8 mouse cellular contexts compared by ENCODE assay signal in genomic region chr4:41134935-41135710, GRCm38 (mm10). TPM values are rescaled to one million over a fixed set of nuclear protein-coding genes. Genes with fewer than 3 reads are reported as not detected.
DNase-seq lines count a peak whose midpoint lies in the region; ATAC-seq and TF ChIP-seq lines count a peak whose summit lies in the region.

No protein-coding gene starts in this region.

- H3K4me3 ChIP-seq in forebrain, embryonic 14.5 days (ENCODE audit: low read depth, low read length): peak overlapping the region; percentile 95
- H3K4me3 ChIP-seq in layer of hippocampus, adult 2 months: peak overlapping the region; percentile 82
- peak overlapping the region; percentile 69 for H3K4me3 ChIP-seq in lung, embryonic 15.5 days
- H3K4me3 ChIP-seq in thymus, adult 2 months (ENCODE audit: control insufficient read depth, insufficient read depth, low read length): peak overlapping the region; percentile 98

- no peak for TF ChIP-seq POLR2A in thymus, adult 2 months (IDR thresholded peaks at IDR 0.05; ENCODE audit: control insufficient read depth, extremely low read depth, insufficient read depth, low read length, poor library complexity)

- no peaks in the 10 kb centered on the region for H3K9me3 ChIP-seq in forebrain, embryonic 14.5 days (replicated peaks; ENCODE audit: control insufficient read depth, low read length)
- no peaks in the 10 kb centered on the region for H3K9me3 ChIP-seq in lung, embryonic 15.5 days

- intact Hi-C loops in heart, postnatal 14 days (cut with DNase I): loop anchor here (5.0 kb wide), 1 partner anchor 152 kb away; no protein-coding TSS in a partner anchor

- H3K4me2 ChIP-seq in forebrain, embryonic 14.5 days (ENCODE audit: low read length): peak overlapping the region; percentile 73
- H3K4me2 ChIP-seq in lung, embryonic 15.5 days: peak overlapping the region; percentile 70

- peak; percentile 87 for DNase-seq in ES-CJ7 (ENCODE audit: low read depth, low spot score)
- DNase-seq in forebrain, embryonic 14.5 days (ENCODE audit: low spot score): peak; percentile 93
- peak; percentile 81 to 88 for DNase-seq in heart, postnatal 14 days
- peak; percentile 52 to 55 for DNase-seq in layer of hippocampus, adult 2 months (ENCODE audit: low spot score in 2 of 2)
- DNase-seq in ovary, adult 18-20 months (ENCODE audit: low spot score): peak; percentile 67
- DNase-seq in thymus, adult 2 months: peak; percentile 81

- H3K27ac ChIP-seq in forebrain, embryonic 14.5 days (ENCODE audit: low read depth, low read length): peak overlapping the region; percentile 99
- peak overlapping the region; percentile 96 for H3K27ac ChIP-seq in layer of hippocampus, adult 2 months
- H3K27ac ChIP-seq in lung, embryonic 15.5 days: peak overlapping the region; percentile 99
- H3K27ac ChIP-seq in thymus, adult 2 months (ENCODE audit: control insufficient read depth, insufficient read depth, low read length): peak overlapping the region; percentile 82

- WGBS in forebrain, embryonic 14.5 days: under 1% methylated on average over 23 of the region's 70 CpGs
- 1% methylated on average over 43 of the region's 70 CpGs for WGBS in lung, embryonic 15.5 days
- 1% methylated on average over 43 of the region's 70 CpGs for WGBS in thymus, adult 2 months

- H3K36me3 ChIP-seq in forebrain, embryonic 14.5 days (ENCODE audit: control insufficient read depth, insufficient read depth, low read length): no peaks in the 10 kb centered on the region
- H3K36me3 ChIP-seq in lung, embryonic 15.5 days: 0 out of 2 replicates have a peak, but pooled peaks cover 6% of the 10 kb centered on the region
- no peaks in the 10 kb centered on the region for H3K36me3 ChIP-seq in thymus, adult 2 months (ENCODE audit: control insufficient read depth, insufficient read depth, low read length)

- H3K9ac ChIP-seq in forebrain, embryonic 14.5 days (ENCODE audit: low read length): peak overlapping the region; percentile 99
- peak overlapping the region; percentile 98 for H3K9ac ChIP-seq in lung, embryonic 15.5 days

- H3K4me1 ChIP-seq in forebrain, embryonic 14.5 days (ENCODE audit: control insufficient read depth, insufficient read depth, low read length): 0 out of 2 replicates have a peak, but pooled peaks cover 3% of the 10 kb centered on the region
- H3K4me1 ChIP-seq in lung, embryonic 15.5 days: peaks cover 15% of the 10 kb centered on the region
- peaks cover 6% of the 10 kb centered on the region for H3K4me1 ChIP-seq in thymus, adult 2 months (replicated peaks; ENCODE audit: control insufficient read depth, insufficient read depth, low read length)

- TF ChIP-seq CTCF in layer of hippocampus, adult 2 months (conservative IDR thresholded peaks at IDR 0.05): no peak
- peak; percentile 35; the same call in 1 of the 2 replicates for TF ChIP-seq CTCF in thymus, adult 2 months (IDR thresholded peaks at IDR 0.05; ENCODE audit: borderline replicate concordance, control insufficient read depth, extremely low read depth, insufficient read depth, low read length, poor library complexity)

- no peaks in the 10 kb centered on the region for H3K27me3 ChIP-seq in forebrain, embryonic 14.5 days (replicated peaks; ENCODE audit: control insufficient read depth, insufficient read depth, low read length)
- no peaks in the 10 kb centered on the region for H3K27me3 ChIP-seq in lung, embryonic 15.5 days
- H3K27me3 ChIP-seq in thymus, adult 2 months (ENCODE audit: control insufficient read depth, insufficient read depth, low read length): no peaks in the 10 kb centered on the region

- ATAC-seq in cerebellum, adult (ENCODE audit: insufficient number of reproducible peaks, low FRiP score, low TSS enrichment): peak; percentile 67
- peak; percentile 94 for ATAC-seq in forebrain, embryonic 14.5 days
- peak; percentile 96 for ATAC-seq in lung, embryonic 15.5 days (ENCODE audit: borderline replicate concordance, extremely low read depth, low FRiP score, low TSS enrichment)

RNA-seq across cellular contexts. Expression of gene Ube2r2, which starts 0.4 kb away (rescaled TPM):
- polyA plus RNA-seq in forebrain, embryonic 14.5 days (2014; fragmentation: Nextera tagmentation; extraction: Ambion mirVana): 63.2 and 74.3 TPM in 2 replicates
- 100 to 1,000 TPM; 121 to 132 TPM for total RNA-seq in heart, postnatal 14 days (2021)
- total RNA-seq in layer of hippocampus, adult 2 months (2021): 10 to 100 TPM; 77.3 to 81.1 TPM
- 75.3 and 82.0 TPM in 2 replicates for polyA plus RNA-seq in lung, embryonic 15.5 days (2015; fragmentation: Nextera tagmentation; extraction: Ambion mirVana)
- polyA plus RNA-seq in thymus, adult 2 months (2012; rRNA removed): 41.1 and 47.5 TPM in 2 replicates

RNA-seq across cellular contexts. Expression of gene Nol6, which starts 10.9 kb away (rescaled TPM):
- polyA plus RNA-seq in forebrain, embryonic 14.5 days (2014; fragmentation: Nextera tagmentation; extraction: Ambion mirVana): 23.8 and 32.6 TPM in 2 replicates
- 10 to 100 TPM; 16.3 to 16.8 TPM for total RNA-seq in heart, postnatal 14 days (2021)
- 100 to 1,000 TPM; 105 to 113 TPM for total RNA-seq in layer of hippocampus, adult 2 months (2021)
- polyA plus RNA-seq in lung, embryonic 15.5 days (2015; fragmentation: Nextera tagmentation; extraction: Ambion mirVana): 20.6 and 21.9 TPM in 2 replicates
- polyA plus RNA-seq in thymus, adult 2 months (2012; rRNA removed): 47.8 and 54.1 TPM in 2 replicates

RNA-seq across cellular contexts. Expression of gene Aqp3, which starts 37.1 kb away (rescaled TPM):
- polyA plus RNA-seq in forebrain, embryonic 14.5 days (2014; fragmentation: Nextera tagmentation; extraction: Ambion mirVana): not detected in 2 replicates
- under 1 TPM; 0.88 to 0.91 TPM for total RNA-seq in heart, postnatal 14 days (2021)
- not detected for total RNA-seq in layer of hippocampus, adult 2 months (2021)
- polyA plus RNA-seq in lung, embryonic 15.5 days (2015; fragmentation: Nextera tagmentation; extraction: Ambion mirVana): 1.3 and 2.2 TPM in 2 replicates
- 18.8 and 21.1 TPM in 2 replicates for polyA plus RNA-seq in thymus, adult 2 months (2012; rRNA removed)

Comparison
In these comparisons a context has a peak if more than half of its experiments do, and no peak if none do; other contexts are left out.
1. Peak in every context shown above with its lines: DNase-seq, ATAC-seq, H3K4me3 ChIP-seq and H3K27ac ChIP-seq.